Mouse (Mus musculus) bone marrow, adult 2 months (tissue): ENCODE measurements around the gene Stag1.

ENCODE experiments used
- CTCF ChIP-seq: fragments of 200-500 bp; IDR thresholded peaks from 2 replicates; pipeline ENCODE4 v1.5.1; 2011; ENCODE audit warnings: low read length, control low read depth; ENCODE audit not compliant: control insufficient read depth, insufficient read depth
- POLR2A ChIP-seq: fragments of 200-500 bp; IDR thresholded peaks from 2 replicates; pipeline ENCODE4 v1.6.1; 2011; ENCODE audit warnings: low read depth, mild to moderate bottlenecking, control low read depth, low read length, borderline replicate concordance; ENCODE audit not compliant: control insufficient read depth

- TF ChIP-seq CTCF (no peak), POLR2A (no peak)
Observed at GRCm38 (mm10) chr9:100733907-100734440, 136.4 kb downstream of the Stag1 start.
